In genomic region chr5:135630598-135630997, GRCm38 (mm10) we compare ENCODE assay signal across 1 mouse cellular context.
TF ChIP-seq lines count a peak whose summit lies in the region.

No protein-coding gene starts in this region.

TF ChIP-seq in MEL, 35 proteins besides CTCF, POLR2A, EP300 and RAD21 (continued from another document):
- TF ChIP-seq USF1 (IDR thresholded peaks at IDR 0.05; ENCODE audit: low read depth, low read length) (no peak; the same call in 1 of the 2 replicates), POLR2AphosphoS2 (IDR thresholded peaks at IDR 0.05; ENCODE audit: low read length) (no peak), TAL1 (IDR thresholded peaks at IDR 0.05; ENCODE audit: low read length) (no peak), BHLHE40 (IDR thresholded peaks at IDR 0.05; ENCODE audit: borderline replicate concordance, low read depth, low read length) (no peak; the same call in 1 of the 2 replicates), RCOR1 (IDR thresholded peaks at IDR 0.05; ENCODE audit: low read depth, low read length) (0 out of 2 replicates have a peak, but pooled peaks have one; percentile 16), MYB (IDR thresholded peaks at IDR 0.05; ENCODE audit: low read depth, low read length) (no peak), TBP (IDR thresholded peaks at IDR 0.05; ENCODE audit: low read depth, low read length) (no peak), E2F4 (IDR thresholded peaks at IDR 0.05; ENCODE audit: borderline replicate concordance, low read depth, low read length) (no peak), MXI1 (IDR thresholded peaks at IDR 0.05; ENCODE audit: low read depth, low read length) (no peak), ETS1 (IDR thresholded peaks at IDR 0.05; ENCODE audit: low read depth, low read length) (no peak), POLR2AphosphoS5 (IDR thresholded peaks at IDR 0.05; ENCODE audit: borderline replicate concordance, low read depth, low read length) (no peak), ZKSCAN1 (IDR thresholded peaks at IDR 0.05; ENCODE audit: low read depth, low read length) (no peak), USF2 (IDR thresholded peaks at IDR 0.05; ENCODE audit: borderline replicate concordance in 1 of 2, insufficient read depth in 1 of 2, low read depth in 1 of 2, low read length in 2 of 2) (no peak), MAX (IDR thresholded peaks at IDR 0.05; ENCODE audit: low read length) (no peak)
